Mouse (Mus musculus): Measurements from ENCODE around the gene Musk. TPM values are rescaled to one million over a fixed set of nuclear protein-coding genes. Genes with fewer than 3 reads are reported as not detected.

The Musk gene
- polyA plus RNA-seq, 1 experiment: 0.51 TPM

DNA sequence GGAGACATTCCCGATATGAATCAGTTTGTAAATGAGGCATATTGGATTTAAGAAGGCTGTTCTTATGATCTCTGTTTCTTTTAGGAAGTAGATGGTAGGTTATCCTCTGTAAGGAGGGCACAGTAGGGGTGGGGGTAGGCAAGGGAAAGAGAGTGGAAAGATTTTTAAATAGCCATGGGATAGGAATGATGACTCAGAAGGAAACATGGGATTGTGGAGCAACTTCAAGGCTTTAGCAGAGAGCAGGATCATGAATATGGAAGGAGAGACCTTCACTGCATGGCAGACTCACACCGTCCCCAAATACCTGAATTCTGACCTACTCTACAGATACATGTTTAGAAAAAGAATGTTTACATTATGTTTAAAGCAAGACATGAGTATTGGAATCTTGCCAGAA lies 21.7 kb downstream of the Musk start:
- WGBS: 38% methylated on average over 2 of the region's 2 CpGs
- DNase-seq (ENCODE audit: low read depth, low spot score): no peak

- 68% methylated on average over 1 of the region's 1 CpGs for WGBS
Observed at GRCm38 (mm10) chr4:58313344-58313743, 27.6 kb downstream of the Musk start.

GRCm38 (mm10) chr4:58314942-58315508 lies 29.3 kb downstream of the Musk start:
- 17% methylated on average over 4 of the region's 4 CpGs for WGBS
- DNase-seq (ENCODE audit: low read depth, low spot score): no peak

More at GRCm38 (mm10) chr4:58313344-58313743, 27.6 kb downstream of the Musk start:
- DNase-seq (ENCODE audit: low read depth, low spot score): no peak

GRCm38 (mm10) chr4:58317536-58317935 lies 31.8 kb downstream of the Musk start:
- WGBS: 69% methylated on average over 3 of the region's 3 CpGs
- no peak for DNase-seq (ENCODE audit: low read depth, low spot score)

DNA sequence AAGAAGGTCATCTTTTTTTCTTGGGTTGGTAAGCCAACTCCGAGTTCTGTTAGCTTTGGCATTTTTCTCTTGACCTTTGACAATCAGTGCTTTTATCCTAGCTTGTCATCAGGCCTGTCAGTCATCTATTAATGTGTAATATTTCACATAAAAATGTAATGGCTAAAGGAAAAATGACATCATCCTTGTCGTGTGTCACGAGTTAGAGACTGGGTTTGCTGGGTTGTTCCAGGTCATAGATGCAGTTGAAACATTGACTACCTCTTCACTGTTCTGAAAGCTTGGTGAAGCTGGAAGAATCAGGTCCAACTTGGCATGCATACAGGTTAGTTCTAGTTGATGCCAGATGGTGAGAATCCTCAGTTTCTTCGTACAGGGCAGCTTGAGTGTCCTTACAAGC lies 34.5 kb downstream of the Musk start:
- 54% methylated on average over 4 of the region's 4 CpGs for WGBS
- DNase-seq (ENCODE audit: low read depth, low spot score): no peak

DNA sequence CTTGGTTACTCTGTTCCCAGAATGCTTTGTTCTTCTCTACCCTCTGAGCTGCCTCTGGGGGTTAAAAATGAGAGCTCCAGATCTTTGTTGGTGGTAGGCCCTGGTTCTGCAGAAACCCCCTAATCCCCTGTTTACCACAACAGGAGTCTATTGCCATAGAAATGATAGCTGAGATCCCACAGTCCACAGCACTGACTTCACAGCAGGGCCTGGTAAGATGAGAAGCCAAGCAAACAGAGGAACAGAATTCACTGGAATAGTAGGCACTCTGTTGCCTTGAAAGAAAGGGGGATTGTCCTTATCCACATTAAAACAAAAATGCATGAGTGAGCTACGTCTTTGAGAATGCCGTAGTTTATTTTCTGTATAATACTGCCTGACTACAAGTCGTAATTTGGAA lies 41.0 kb downstream of the Musk start:
- 76% methylated on average over 3 of the region's 3 CpGs for WGBS

GRCm38 (mm10) chr4:58328231-58328630 lies 42.5 kb downstream of the Musk start:
- DNase-seq (ENCODE audit: low read depth, low spot score): no peak
- WGBS: 76% methylated on average over 4 of the region's 4 CpGs

More for the DNA sequence above, 41.0 kb downstream of the Musk start:
- DNase-seq (ENCODE audit: low read depth, low spot score): no peak

GRCm38 (mm10) chr4:58330016-58330415 lies 44.3 kb downstream of the Musk start:
- no peak for DNase-seq (ENCODE audit: low read depth, low spot score)
- WGBS: 76% methylated on average over 4 of the region's 4 CpGs

DNA sequence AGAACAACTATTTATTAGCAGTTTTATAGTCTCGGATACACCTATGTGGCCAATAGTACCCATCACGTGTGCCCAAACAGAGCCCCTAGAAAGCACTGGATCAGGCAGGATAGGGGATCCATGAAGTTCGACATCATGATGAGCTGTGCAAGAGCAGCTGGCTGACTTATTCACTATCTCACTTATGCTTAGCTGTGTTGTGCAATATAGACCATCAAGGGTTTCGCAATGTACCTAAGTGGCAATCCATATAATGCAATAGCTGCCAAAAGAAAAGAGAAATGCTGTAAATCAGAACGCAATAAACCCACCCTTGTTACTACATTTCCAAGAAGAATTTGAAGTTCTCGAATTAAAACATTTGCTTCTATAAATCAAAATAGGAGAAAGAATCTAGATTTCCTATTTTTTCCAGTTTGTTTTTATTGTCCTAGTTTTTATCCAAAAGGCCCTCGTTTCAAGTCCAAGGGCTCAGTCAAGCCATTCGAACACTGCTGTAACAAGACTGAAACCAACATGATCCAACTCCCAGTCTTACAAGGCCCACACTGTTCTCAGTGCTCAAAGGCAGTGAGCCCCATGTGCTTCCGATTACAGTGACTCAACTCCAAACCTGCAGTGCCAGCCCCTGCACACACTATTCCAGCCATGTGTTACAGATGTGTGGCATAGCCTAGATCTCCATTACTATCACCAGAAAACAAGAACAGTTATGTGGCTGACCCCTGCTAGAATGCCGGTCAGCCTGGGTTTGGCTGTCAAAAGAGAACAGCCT lies 45.3 kb downstream of the Musk start:
- WGBS: 58% methylated on average over 10 of the region's 10 CpGs
- DNase-seq (ENCODE audit: low read depth, low spot score): no peak

- DNase-seq (ENCODE audit: low read depth, low spot score): no peak
- WGBS: 74% methylated on average over 3 of the region's 3 CpGs
Observed at GRCm38 (mm10) chr4:58332394-58332793, 46.6 kb downstream of the Musk start.

- no peak for DNase-seq (ENCODE audit: low read depth, low spot score)
- WGBS: 77% methylated on average over 2 of the region's 2 CpGs
Observed at GRCm38 (mm10) chr4:58336227-58336626, 50.5 kb downstream of the Musk start.

- 62% methylated on average over 3 of the region's 3 CpGs for WGBS
- no peak for DNase-seq (ENCODE audit: low read depth, low spot score)
Observed at GRCm38 (mm10) chr4:58339226-58339625, 53.5 kb downstream of the Musk start.

DNA sequence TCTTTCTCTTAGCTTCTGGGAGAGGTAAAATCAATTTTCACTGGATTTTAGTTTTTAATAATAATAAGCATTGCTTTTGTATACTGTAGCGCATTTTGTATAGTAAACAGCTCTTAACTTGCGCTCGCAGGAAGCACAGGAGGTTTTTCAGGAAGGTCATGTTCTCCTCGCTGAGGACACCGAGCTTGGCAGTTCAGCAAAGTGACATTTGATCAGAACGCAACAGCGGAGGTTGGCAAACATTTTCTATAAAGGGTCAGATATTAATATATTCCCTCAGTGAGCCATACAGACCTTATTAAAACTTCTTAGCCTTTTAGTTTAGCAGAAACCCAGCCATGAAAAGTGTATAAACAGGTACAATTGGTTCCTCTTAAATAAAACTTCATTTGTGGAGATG lies 64.4 kb downstream of the Musk start:
- 85% methylated on average over 7 of the region's 7 CpGs for WGBS
- DNase-seq (ENCODE audit: low read depth, low spot score): no peak

DNA sequence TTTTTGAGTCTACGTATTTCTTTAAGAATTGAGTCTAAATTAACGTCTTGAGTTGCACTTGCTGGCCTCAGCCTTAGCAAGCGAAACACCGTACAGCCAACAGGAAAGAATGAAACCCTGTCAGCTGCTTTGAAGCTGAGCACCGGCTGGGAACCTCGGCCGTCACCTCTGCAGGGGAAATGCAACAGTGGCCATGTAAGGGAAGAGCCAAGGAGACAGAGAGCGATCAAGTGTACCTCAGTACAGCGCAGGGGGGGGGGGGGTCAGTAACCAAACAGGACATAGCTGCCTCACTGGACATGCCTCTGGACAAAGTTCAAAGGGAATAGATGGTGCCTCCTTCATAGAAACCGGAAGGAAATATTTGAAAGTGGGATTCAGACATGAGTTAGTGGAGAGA lies 65.4 kb downstream of the Musk start:
- DNase-seq (ENCODE audit: low read depth, low spot score): no peak
- 74% methylated on average over 10 of the region's 10 CpGs for WGBS

GRCm38 (mm10) chr4:58351590-58351989 lies 65.8 kb downstream of the Musk start:
- WGBS: 76% methylated on average over 5 of the region's 5 CpGs
- DNase-seq (ENCODE audit: low read depth, low spot score): no peak

GRCm38 (mm10) chr4:58358996-58359395 lies 73.2 kb downstream of the Musk start:
- DNase-seq (ENCODE audit: low read depth, low spot score): no peak
- 79% methylated on average over 4 of the region's 4 CpGs for WGBS

DNA sequence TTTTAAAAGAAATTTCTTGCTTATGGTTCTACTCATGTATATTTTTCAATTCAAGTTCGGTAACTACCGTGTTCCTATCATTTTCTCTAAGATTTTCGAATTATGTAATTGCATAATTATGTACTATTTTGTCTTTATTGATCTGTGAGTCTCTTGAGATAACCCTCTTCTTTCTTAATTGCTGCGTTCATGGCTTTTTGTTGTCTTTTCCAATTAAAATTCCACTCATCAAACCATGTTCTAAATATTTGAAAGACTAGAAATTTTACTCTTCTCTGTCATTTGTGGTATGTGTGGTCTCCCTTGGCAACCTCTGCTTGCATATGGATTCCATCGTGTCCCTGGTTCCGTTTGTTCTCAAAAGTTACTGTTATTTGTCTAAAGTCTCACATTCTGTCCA lies 79.6 kb downstream of the Musk start:
- 78% methylated on average over 6 of the region's 6 CpGs for WGBS
- no peak for DNase-seq (ENCODE audit: low read depth, low spot score)

GRCm38 (mm10) chr4:58371106-58371505 lies 85.3 kb downstream of the Musk start:
- WGBS: 40% methylated on average over 1 of the region's 1 CpGs

GRCm38 (mm10) chr4:58373599-58373998 lies 87.8 kb downstream of the Musk start:
- DNase-seq (ENCODE audit: low read depth, low spot score): no peak
- WGBS: 77% methylated on average over 10 of the region's 10 CpGs

More at GRCm38 (mm10) chr4:58371106-58371505, 85.3 kb downstream of the Musk start:
- DNase-seq (ENCODE audit: low read depth, low spot score): no peak

GRCm38 (mm10) chr4:58374141-58374870 lies 88.5 kb downstream of the Musk start:
- DNase-seq (ENCODE audit: low read depth, low spot score): no peak
- WGBS: 83% methylated on average over 7 of the region's 7 CpGs

DNA sequence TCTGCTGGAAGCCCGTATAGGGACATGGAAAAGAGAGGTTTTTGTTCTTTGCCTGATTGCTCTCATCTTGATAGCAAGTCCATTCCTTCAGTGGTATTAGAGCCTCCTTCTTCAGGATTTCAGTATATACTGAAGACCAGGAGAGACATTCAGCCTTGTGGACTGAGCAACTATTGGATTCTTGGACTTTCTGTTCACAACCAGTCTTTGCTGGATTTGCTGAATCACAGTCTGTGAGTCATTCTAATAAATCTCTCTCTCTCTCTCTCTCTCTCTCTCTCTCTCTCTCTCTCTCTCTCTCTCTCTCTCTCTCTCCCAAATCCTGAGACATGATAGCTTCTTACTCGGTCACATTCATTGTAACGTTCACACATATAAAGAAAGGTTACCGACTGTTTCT lies 93.4 kb downstream of the Musk start:
- DNase-seq (ENCODE audit: low read depth, low spot score): no peak
- WGBS: 74% methylated on average over 4 of the region's 4 CpGs

All from large intestine, adult 2 months (tissue).